Comparison of ENCODE assay signal across 11 mouse cellular contexts in the genomic region with DNA sequence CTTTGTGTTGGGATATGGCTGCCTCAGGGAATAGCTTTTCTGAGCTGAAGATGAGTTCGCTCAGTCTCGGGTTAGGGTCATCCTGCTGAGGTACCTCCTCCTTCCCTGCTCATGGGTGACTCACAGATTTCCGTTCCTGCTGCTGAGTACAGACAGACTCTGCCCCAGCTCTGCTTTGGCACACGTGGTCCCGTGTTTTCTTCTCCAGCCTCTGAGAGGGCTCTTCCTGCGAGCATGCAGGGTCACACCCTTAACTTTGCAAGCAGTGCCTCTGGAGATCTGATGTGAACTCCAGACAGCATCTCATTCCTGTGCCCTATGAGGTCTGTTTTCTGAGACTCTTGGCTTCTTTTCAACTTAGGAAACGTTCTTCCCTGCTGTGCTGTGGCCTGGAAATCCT. TPM values are rescaled to one million over a fixed set of nuclear protein-coding genes. Genes with fewer than 3 reads are reported as not detected.
DNase-seq lines count a peak whose midpoint lies in the region; ATAC-seq lines count a peak whose summit lies in the region.
"Had no signal": no experiment of that assay in that cellular context is flagged by ENCODE, and none has a peak within 500 bp of the region (broad histone marks: within the 10 kb centered on the region; RNA-seq: fewer than 3 reads in every experiment).

No protein-coding gene starts in this region.

- H3K27ac ChIP-seq in kidney, embryonic 16.5 days (ENCODE audit: low read length): no peak overlapping the region
- no peak overlapping the region for H3K27ac ChIP-seq in kidney, embryonic 15.5 days
- no peak overlapping the region for H3K27ac ChIP-seq in liver, embryonic 11.5 days (ENCODE audit: low read depth, low read length)
- H3K27ac ChIP-seq in midbrain, embryonic 16.5 days (ENCODE audit: low read length): no peak overlapping the region
- H3K27ac ChIP-seq: midbrain, embryonic 12.5 days had no signal

- no peak overlapping the region for H3K9ac ChIP-seq in kidney, embryonic 16.5 days (replicated peaks; ENCODE audit: low read length)
- H3K9ac ChIP-seq in kidney, embryonic 15.5 days: no peak overlapping the region
- no peak overlapping the region for H3K9ac ChIP-seq in liver, embryonic 11.5 days (ENCODE audit: low read depth, low read length)
- no peak overlapping the region for H3K9ac ChIP-seq in midbrain, embryonic 16.5 days (ENCODE audit: low read depth, low read length)
- H3K9ac ChIP-seq: midbrain, embryonic 12.5 days had no signal

- H3K4me2 ChIP-seq in kidney, embryonic 16.5 days (replicated peaks; ENCODE audit: low read depth, low read length): no peak overlapping the region
- no peak overlapping the region for H3K4me2 ChIP-seq in kidney, embryonic 15.5 days
- H3K4me2 ChIP-seq in liver, embryonic 11.5 days: no peak overlapping the region
- H3K4me2 ChIP-seq in midbrain, embryonic 16.5 days (ENCODE audit: low read length): no peak overlapping the region
- H3K4me2 ChIP-seq: midbrain, embryonic 12.5 days had no signal

- H3K4me1 ChIP-seq in kidney, embryonic 16.5 days (ENCODE audit: insufficient read depth, low read length): peaks cover 4% of the 10 kb centered on the region; the same call in 1 of the 2 replicates
- H3K4me1 ChIP-seq in kidney, embryonic 15.5 days: peaks cover 5% of the 10 kb centered on the region; the same call in 1 of the 2 replicates
- peaks cover 11% of the 10 kb centered on the region for H3K4me1 ChIP-seq in liver, embryonic 11.5 days (replicated peaks; ENCODE audit: control insufficient read depth, insufficient read depth, low read length)
- H3K4me1 ChIP-seq in midbrain, embryonic 16.5 days (ENCODE audit: control insufficient read depth, insufficient read depth, low read length): no peaks in the 10 kb centered on the region
- H3K4me1 ChIP-seq: midbrain, embryonic 12.5 days had no signal

- H3K36me3 ChIP-seq in kidney, embryonic 16.5 days (ENCODE audit: insufficient read depth, low read length): no peaks in the 10 kb centered on the region
- no peaks in the 10 kb centered on the region for H3K36me3 ChIP-seq in kidney, embryonic 15.5 days
- no peaks in the 10 kb centered on the region for H3K36me3 ChIP-seq in liver, embryonic 11.5 days (ENCODE audit: control insufficient read depth, insufficient read depth, low read length)
- H3K36me3 ChIP-seq in midbrain, embryonic 16.5 days (ENCODE audit: control insufficient read depth, insufficient read depth, low read length): no peaks in the 10 kb centered on the region
- H3K36me3 ChIP-seq: midbrain, embryonic 12.5 days had no signal

- 29% methylated on average over 7 of the region's 7 CpGs for WGBS in kidney, embryonic 16.5 days
- 37% methylated on average over 7 of the region's 7 CpGs for WGBS in kidney, embryonic 15.5 days
- 33% methylated on average over 7 of the region's 7 CpGs for WGBS in liver, embryonic 11.5 days
- WGBS in midbrain, embryonic 16.5 days: 67% methylated on average over 7 of the region's 7 CpGs

- peak; percentile 46 to 55 for DNase-seq in adrenal gland, adult (ENCODE audit: inconsistent age in 2 of 2, low spot score in 1 of 2)
- DNase-seq in adrenal gland, adult 18-20 months (ENCODE audit: low spot score in 2 of 2): no peak
- DNase-seq in adipocyte (ENCODE audit: low spot score): peak; percentile 83
- DNase-seq in liver, embryonic 11.5 days (ENCODE audit: low spot score): no peak
- DNase-seq: thymus, postnatal 36 days had no signal

- H3K9me3 ChIP-seq in kidney, embryonic 16.5 days (ENCODE audit: low read length): peaks cover 4% of the 10 kb centered on the region; the same call in 1 of the 2 replicates
- no peaks in the 10 kb centered on the region for H3K9me3 ChIP-seq in kidney, embryonic 15.5 days (replicated peaks)
- H3K9me3 ChIP-seq in liver, embryonic 11.5 days (ENCODE audit: control insufficient read depth, low read length): no peaks in the 10 kb centered on the region
- H3K9me3 ChIP-seq in midbrain, embryonic 16.5 days (replicated peaks; ENCODE audit: control insufficient read depth, low read length, poor library complexity, severe bottlenecking): no peaks in the 10 kb centered on the region
- H3K9me3 ChIP-seq: midbrain, embryonic 12.5 days had no signal

- H3K4me3 ChIP-seq in kidney, embryonic 16.5 days (ENCODE audit: low read length): no peak overlapping the region
- no peak overlapping the region for H3K4me3 ChIP-seq in kidney, embryonic 15.5 days (replicated peaks)
- no peak overlapping the region for H3K4me3 ChIP-seq in liver, embryonic 11.5 days (ENCODE audit: low read depth, low read length)
- no peak overlapping the region for H3K4me3 ChIP-seq in midbrain, embryonic 16.5 days (ENCODE audit: low read depth, low read length)
- H3K4me3 ChIP-seq: midbrain, embryonic 12.5 days had no signal

- ATAC-seq in kidney, embryonic 16.5 days (ENCODE audit: low FRiP score, low TSS enrichment): peak; percentile 70; the same call in 1 of the 2 replicates
- no peak for ATAC-seq in kidney, embryonic 15.5 days (replicated peaks; ENCODE audit: low FRiP score)
- peak; percentile 66 for ATAC-seq in megakaryocyte, adult 5-6 weeks (ENCODE audit: poor library complexity, severe bottlenecking)
- ATAC-seq in liver, embryonic 11.5 days (replicated peaks; ENCODE audit: low FRiP score): no peak
- ATAC-seq in midbrain, embryonic 16.5 days: no peak
- ATAC-seq: forebrain, embryonic 14.5 days had no signal

- H3K27me3 ChIP-seq in kidney, embryonic 16.5 days (ENCODE audit: insufficient read depth, low read length): no peaks in the 10 kb centered on the region
- H3K27me3 ChIP-seq in kidney, embryonic 15.5 days: no peaks in the 10 kb centered on the region
- no peaks in the 10 kb centered on the region for H3K27me3 ChIP-seq in liver, embryonic 11.5 days (replicated peaks; ENCODE audit: control insufficient read depth, insufficient read depth, low read length)
- no peaks in the 10 kb centered on the region for H3K27me3 ChIP-seq in midbrain, embryonic 16.5 days (ENCODE audit: control insufficient read depth, insufficient read depth, low read depth, low read length)
- H3K27me3 ChIP-seq: midbrain, embryonic 12.5 days had no signal

RNA-seq across cellular contexts. Expression of a gene that starts 8.7 kb away (rescaled TPM):
- total RNA-seq in adrenal gland, adult 18-20 months (2021): 100 to 1,000 TPM in 1 of 2 experiments, 10 to 100 TPM in 1; 63.7 to 118 TPM
- 141 and 157 TPM in 2 replicates for polyA plus RNA-seq in kidney, embryonic 16.5 days (2015; fragmentation: Nextera tagmentation; extraction: Ambion mirVana)
- 119 and 137 TPM in 2 replicates for polyA plus RNA-seq in kidney, embryonic 15.5 days (2015; fragmentation: Nextera tagmentation; extraction: Ambion mirVana)
- total RNA-seq in megakaryocyte, adult 5-6 weeks (2015): 86.2 and 87.6 TPM in 2 replicates
- 99.9 and 100 TPM in 2 replicates for total RNA-seq in megakaryocyte, adult 5-6 weeks (2017)
- 65.6 and 71.8 TPM in 2 replicates for polyA plus RNA-seq in liver, embryonic 11.5 days (2014; fragmentation: Nextera tagmentation; extraction: Ambion mirVana)
- 11.4 and 13.1 TPM in 2 replicates for polyA plus RNA-seq in midbrain, embryonic 16.5 days (2015; fragmentation: Nextera tagmentation; extraction: Ambion mirVana)

RNA-seq across cellular contexts. Expression of a gene that starts 54.8 kb away (rescaled TPM):
- total RNA-seq in adrenal gland, adult 18-20 months (2021): 100 to 1,000 TPM in 1 of 2 experiments, 10 to 100 TPM in 1; 35.0 to 166 TPM
- polyA plus RNA-seq in kidney, embryonic 16.5 days (2015; fragmentation: Nextera tagmentation; extraction: Ambion mirVana): 79.6 and 87.5 TPM in 2 replicates
- 79.5 and 86.2 TPM in 2 replicates for polyA plus RNA-seq in kidney, embryonic 15.5 days (2015; fragmentation: Nextera tagmentation; extraction: Ambion mirVana)
- total RNA-seq in megakaryocyte, adult 5-6 weeks (2015): 0.75 TPM in 1 of 2 replicates, not detected in the other
- total RNA-seq in megakaryocyte, adult 5-6 weeks (2017): 0.22 and 1.2 TPM in 2 replicates
- 22.5 and 22.8 TPM in 2 replicates for polyA plus RNA-seq in liver, embryonic 11.5 days (2014; fragmentation: Nextera tagmentation; extraction: Ambion mirVana)
- polyA plus RNA-seq in midbrain, embryonic 16.5 days (2015; fragmentation: Nextera tagmentation; extraction: Ambion mirVana): 26.6 and 33.0 TPM in 2 replicates

Comparison
In these comparisons a context has a peak if more than half of its experiments do, and no peak if none do; other contexts are left out.
1. DNase-seq: peak in adrenal gland, adult (2 of 2) and adipocyte (single experiment); none in adrenal gland, adult 18-20 months (0 of 2) and liver, embryonic 11.5 days (single experiment).
2. ATAC-seq: peak in kidney, embryonic 16.5 days (single experiment) and megakaryocyte, adult 5-6 weeks (single experiment); none in kidney, embryonic 15.5 days (single experiment), liver, embryonic 11.5 days (single experiment) and midbrain, embryonic 16.5 days (single experiment).